Mouse (Mus musculus): Measurements from ENCODE around the gene Spata5.

The Spata5 gene

DNA sequence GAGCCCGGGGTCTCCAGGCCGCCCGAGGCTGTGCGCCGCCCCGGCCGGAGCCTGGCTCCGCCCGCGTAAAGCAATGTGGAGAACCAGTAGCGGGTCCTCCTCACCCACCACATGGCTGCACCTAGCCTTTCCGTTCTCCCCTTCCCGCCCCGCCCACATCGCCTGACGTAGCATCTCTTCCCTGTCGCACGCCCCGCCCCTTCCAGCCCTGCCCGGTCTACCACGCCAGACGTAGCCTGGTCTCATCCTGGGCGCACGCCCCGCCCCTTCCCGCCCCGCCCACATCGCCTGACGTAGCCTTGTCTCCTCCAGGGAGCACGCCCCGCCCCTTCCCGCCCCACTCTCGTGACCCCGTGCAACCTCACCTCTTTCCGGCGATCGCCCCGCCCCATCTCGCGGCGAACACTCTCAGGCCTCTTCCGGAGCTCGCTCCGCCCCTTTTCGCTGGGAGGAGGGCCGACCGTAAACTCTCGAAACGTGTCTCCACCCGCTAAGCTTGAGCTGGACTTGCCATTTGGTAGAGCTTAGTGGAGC, at the start of gene Spata5:
Gene Spata5, plus strand, starts transcription at position 439 of the 534 bp plus-strand sequence.
- in situ Hi-C loops (cut with MboI, MseI): loop anchor here (10.0 kb wide), 1 partner anchor 195 kb away; no protein-coding TSS in a partner anchor

DNA sequence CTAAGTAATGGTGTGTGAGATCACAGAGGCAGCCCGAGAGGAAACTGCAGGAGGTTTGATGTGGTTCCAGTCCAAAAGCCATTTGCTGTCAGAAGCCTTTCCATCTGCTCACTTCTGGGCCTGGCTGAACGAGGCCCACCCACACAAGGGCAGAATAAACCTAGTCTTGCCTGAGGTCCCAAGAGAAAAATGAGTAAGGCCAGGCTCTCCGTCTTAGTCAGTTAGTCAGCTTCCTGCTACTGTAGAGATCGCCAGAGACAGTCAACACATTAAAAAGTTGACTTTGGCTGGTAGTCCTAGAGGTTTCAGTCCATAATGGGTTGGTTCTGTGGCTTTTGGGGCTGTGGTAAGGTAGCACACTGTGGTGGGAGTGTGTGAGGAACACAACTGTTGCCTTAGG, 49.3 kb upstream of the Spata5 start:
- in situ Hi-C loops (cut with MboI, MseI): no loop called here

GRCm38 (mm10) chr3:37373712-37374111, 46.0 kb upstream of the Spata5 start:
- in situ Hi-C loops (cut with MboI, MseI): no loop called here

DNA sequence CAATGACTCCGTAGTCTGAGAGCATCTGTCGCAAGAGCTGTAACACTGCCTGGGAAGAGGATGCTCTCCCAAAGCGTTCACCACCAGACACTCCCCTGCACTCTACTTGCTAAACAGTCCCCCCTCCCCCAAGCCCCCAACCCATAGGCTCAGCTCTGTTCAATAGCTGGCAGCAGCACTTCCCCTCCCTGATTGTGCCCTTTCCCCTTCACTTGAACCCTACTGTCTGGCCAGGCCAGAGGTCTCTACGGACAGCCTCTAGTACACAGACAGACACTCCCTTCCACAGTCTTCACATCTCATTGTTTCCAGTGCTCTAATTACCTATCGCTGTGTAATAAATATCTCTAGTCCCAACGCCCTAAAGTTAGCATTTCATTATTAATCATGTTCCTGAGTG, 41.8 kb upstream of the Spata5 start:
- in situ Hi-C loops (cut with MboI, MseI): no loop called here

- in situ Hi-C loops (cut with MboI, MseI): no loop called here
Measured at GRCm38 (mm10) chr3:37378412-37378811, 41.3 kb upstream of the Spata5 start.

DNA sequence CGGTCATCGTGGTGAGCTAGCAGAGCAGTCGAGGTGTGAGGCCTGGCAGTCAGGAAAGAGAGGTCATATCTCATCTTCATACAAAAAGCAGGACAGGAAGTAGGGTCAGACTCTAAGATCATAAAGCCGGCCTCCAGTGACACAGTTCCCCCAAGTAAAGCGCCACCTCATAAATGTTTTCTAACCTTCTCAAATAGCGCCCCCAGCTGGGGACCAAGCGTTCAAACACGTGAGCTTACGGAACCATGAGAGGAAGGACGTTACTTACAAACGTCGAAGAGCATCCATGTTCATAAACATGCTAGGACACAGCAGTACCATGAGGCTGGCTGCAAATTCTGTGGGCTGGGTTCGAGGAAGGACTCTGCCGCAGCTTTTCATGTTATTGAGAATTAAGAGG, 40.5 kb upstream of the Spata5 start:
- in situ Hi-C loops (cut with MboI, MseI): no loop called here

GRCm38 (mm10) chr3:37379930-37380881, 39.5 kb upstream of the Spata5 start:
- in situ Hi-C loops (cut with MboI, MseI): no loop called here

GRCm38 (mm10) chr3:37381457-37381856, 38.2 kb upstream of the Spata5 start:
- in situ Hi-C loops (cut with MboI, MseI): no loop called here

- in situ Hi-C loops (cut with MboI, MseI): no loop called here
Measured at GRCm38 (mm10) chr3:37383096-37383765, 36.5 kb upstream of the Spata5 start.

DNA sequence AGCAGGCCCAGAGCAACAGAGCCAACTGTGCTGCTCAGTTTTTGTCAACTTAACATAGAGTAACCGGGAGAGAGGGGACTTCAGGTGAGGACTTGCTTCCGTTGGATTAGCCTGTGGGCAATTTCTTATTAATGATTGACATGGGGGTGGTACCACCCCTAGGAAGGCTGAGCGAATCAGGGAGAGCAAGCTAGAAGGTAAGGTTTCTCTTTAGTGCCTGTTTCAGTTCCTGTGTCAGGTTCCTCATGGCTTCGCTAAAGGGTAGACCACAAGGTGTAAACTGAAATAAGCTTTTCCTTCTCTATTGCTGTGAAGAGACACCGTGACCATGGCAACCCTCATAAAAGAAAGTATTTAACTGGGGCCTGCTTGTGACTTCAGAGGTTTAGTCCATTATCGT, 32.4 kb upstream of the Spata5 start:
- in situ Hi-C loops (cut with MboI, MseI): no loop called here

- in situ Hi-C loops (cut with MboI, MseI): no loop called here
Measured at GRCm38 (mm10) chr3:37396930-37397608, 22.6 kb upstream of the Spata5 start.

DNA sequence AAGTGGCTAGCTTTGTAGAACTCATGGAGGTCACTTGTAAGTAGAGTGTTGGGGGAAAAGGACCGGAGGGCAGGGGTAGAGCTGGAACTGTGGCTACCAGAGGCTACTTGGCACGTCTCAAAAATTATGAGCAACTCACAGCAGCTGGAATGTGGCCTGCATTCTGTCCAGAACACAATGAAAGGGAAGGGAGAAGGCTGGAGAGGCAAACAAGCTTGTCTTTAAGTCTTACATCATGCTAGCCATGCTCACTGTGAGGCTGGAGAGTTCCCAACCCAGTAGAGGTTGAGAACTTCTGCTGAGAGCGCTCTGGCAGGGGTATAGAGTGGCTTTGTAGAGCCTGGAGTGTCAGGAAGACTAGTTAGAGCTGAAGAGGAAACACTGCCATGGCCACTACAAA, 22.1 kb upstream of the Spata5 start:
- in situ Hi-C loops (cut with MboI, MseI): no loop called here

DNA sequence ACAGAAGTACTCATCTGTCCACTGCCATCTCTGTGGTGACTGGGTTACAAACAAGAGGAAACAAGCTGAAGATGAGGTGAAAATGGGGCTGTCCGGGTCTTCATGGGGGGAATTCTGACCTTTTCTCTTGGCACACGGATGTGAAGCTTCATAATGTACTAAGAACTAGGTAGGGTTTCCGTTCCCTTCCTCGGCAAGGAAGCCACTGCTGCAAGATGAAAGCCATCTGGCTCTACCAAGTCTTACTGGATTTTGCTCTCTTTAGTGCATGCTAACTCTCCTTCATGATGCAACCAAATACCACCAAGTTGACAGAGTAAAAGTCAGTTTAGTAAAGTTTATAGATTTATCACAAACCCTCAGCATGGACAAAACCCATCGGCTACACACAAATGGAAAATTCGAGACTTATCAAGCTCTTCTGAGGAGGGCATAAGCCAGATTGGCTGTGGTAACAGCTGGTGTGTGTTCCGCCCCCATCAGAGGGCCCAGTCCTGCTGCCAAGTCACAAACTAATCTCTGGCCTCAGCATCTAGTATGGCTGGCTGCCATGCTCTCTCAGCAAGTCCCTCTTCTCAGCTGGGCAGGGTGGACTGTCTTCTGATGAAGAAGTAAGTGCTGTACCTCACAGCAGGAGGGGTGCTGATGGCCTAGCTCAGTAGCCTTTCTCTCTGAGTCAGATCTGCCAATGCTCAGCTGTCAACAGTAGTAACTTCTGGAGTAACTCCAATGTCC, 20.9 kb upstream of the Spata5 start:
- in situ Hi-C loops (cut with MboI, MseI): no loop called here

DNA sequence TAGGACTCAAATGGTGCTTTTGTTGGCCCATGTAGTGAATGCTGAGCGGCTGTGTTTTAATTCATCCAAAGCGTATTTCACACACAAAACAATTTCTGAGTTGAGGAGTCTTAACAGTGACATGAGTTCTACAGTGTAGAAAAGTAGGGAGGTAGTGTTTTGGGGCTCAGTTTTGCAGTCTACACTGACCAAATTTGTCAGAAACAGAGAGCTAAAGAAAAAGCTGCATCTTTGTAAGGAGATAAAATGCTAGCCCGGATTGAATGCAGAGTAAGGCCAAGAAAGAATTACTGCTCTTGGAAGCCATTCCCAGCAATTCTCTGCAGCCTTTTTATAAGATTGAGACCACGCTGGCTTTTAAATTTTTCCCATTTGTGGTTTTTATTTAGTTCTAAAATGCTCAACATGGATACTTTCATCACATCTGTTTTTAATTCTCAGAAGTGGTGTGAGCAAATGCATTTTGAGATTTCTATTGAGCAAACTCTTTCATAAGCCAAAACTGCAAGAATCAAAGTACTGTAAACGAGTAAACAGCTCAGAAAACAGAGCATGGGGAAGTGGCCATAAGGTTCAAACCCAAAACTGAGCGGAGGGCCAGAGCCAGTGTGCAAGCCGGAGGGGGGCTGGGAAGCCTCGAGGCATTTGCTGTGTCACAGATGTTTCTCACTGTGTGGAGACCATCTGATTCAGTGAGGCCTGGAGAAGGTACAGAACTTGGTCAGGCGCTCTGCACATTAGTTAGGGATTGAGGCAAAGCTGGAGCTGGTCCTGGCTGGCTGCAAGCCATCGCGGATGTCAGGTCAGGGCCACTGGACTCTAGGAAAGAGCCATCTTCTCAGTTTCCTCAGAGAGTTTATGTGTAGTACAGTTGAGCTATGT, 17.7 kb upstream of the Spata5 start:
- in situ Hi-C loops (cut with MboI, MseI): no loop called here

DNA sequence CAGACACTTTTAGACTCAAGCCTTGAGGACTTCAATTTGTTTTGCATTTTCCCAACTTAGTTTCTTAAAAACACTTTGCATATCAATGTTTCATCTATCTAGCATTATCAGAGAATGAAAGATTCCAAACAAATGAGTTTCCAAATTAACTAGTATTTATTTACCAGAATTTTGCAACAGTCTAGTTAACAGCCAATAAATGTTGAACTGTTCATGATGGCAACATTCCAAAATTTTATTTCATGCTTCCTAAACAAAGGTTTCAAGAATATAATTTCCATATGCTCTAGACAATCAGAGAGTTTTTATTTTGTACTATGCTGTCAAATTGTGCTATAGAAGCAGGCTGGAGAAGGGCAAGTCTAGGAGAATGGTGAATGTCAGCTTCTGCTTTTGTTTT, 12.1 kb upstream of the Spata5 start:
- in situ Hi-C loops (cut with MboI, MseI): loop anchor here (5.0 kb wide), 1 partner anchor 70 kb away; no protein-coding TSS in a partner anchor

- in situ Hi-C loops (cut with MboI, MseI): loop anchor here (10.0 kb wide), 1 partner anchor 189 kb away; no protein-coding TSS in a partner anchor
Measured at GRCm38 (mm10) chr3:37413446-37413845, 6.2 kb upstream of the Spata5 start.

DNA sequence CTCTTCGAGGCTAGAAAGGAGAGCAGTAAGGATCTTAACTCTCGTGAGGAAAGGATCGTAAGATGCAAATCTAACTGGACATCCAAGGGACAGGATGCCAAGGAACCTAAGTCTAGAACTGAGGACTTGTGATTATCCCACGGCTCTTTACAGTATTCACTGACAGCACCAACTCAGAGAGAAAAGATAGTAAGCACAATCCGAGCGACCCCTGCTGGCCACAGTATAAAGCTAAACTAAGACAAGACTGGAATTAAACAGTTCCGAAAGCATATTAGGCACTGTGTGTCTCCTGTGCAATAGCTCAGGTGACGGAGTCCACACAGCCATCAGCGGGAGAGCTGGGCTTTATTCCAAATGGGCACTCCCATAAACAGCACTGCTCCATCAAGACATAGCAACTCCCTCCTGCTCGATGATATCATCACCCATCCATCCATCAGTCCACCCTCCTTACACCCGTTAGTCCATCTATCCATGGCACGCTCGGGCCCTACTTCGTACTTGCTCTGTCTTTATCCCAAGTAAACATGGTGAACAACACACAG, 5.2 kb upstream of the Spata5 start:
- in situ Hi-C loops (cut with MboI, MseI): loop anchor here (10.0 kb wide), 1 partner anchor 190 kb away; no protein-coding TSS in a partner anchor

DNA sequence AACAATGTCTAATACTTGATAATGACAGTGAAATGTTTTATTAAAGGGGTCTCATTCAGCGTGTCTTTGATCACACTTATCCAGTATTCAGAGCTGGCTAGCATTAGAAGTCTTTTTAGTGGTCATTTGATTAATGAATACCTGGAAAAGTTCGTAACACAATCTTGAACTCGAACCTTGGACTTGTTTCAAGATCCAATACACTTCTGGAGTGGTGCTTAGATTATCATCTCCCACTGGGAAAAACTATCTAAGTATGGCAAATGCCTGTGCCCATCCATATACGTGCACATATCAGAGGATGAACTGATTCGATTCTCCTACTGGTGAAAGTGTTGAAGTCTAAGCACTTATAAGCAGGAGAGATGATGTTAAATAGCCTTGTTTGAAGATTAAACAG, 1.4 kb upstream of the Spata5 start:
- in situ Hi-C loops (cut with MboI, MseI): loop anchor here (10.0 kb wide), 1 partner anchor 194 kb away; no protein-coding TSS in a partner anchor

DNA sequence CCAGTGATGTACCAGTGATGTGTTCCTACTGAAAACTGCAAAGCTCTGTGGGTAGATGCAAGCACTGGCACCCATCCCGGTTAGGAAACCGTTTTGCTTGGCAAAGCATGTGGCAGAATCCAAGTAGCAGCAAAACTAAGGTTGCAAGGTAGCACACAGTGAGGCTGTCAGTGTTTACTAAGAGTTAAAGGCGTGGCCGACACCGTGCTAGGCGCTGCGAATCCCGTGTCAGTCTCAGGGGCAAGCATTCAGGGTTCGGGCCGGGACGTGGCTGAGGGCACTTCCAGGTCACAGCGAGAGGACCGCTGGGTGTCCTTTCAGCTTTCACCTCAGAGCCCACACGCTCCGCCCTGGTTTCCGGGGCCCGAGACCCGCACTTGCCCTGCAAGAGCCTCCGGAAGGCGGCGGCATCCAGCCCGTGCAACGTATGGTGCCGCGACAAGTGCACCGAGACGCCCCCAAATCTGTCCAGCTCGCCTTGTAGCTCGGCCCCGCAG, 687 bp upstream of the Spata5 start:
- in situ Hi-C loops (cut with MboI, MseI): loop anchor here (10.0 kb wide), 1 partner anchor 194 kb away; no protein-coding TSS in a partner anchor
